Mouse (Mus musculus): ENCODE measurements around the gene Klk1b8.
"Not testable (repeated sequence)": the region's sequence is repeated elsewhere in the genome, so short reads cannot be mapped to it uniquely, and the experiment has no call there.

DNA sequence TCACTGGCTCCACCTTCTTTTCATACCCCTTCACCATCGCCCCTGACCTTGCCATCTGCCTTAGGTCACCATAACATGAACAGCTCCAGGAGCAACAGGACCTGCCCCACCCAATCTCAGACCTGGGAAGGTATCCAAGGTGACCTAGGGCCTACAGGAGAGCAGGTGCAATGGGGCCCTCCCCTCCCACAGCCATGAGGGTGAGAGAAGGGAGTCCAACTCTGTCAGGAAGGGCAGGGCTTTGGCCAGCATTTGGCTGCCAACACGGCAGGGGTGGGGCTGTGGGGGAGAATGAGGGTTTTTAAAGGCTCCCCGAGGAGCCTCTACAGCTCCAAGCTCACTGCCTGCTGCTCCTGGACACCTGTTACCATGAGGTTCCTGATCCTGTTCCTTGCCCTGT lies 8.2 kb upstream of the Klk1b8 start:
- TF ChIP-seq CHD2 (IDR thresholded peaks at IDR 0.05; ENCODE audit: low read depth, low read length); ZNF384 (IDR thresholded peaks at IDR 0.05; ENCODE audit: low read depth, low read length); MAFK (IDR thresholded peaks at IDR 0.05; ENCODE audit: insufficient read depth, low read depth, low read length): not testable (repeated sequence)

All from ES-E14 (cell line).